Mouse (Mus musculus) liver, embryonic 13.5 days (tissue): ENCODE results near the gene Fastkd2. TPM values are rescaled to one million over a fixed set of nuclear protein-coding genes. Genes with fewer than 3 reads are reported as not detected.

Source experiments
- ATAC-seq: fragments of 200-750 bp; cut with Nextera tagmentation; 2 replicates; pipeline ENCODE4 v1.8.0; 2017; ENCODE audit warnings: low read depth, mild to moderate bottlenecking, moderate number of reproducible peaks, moderate library complexity
- DNase-seq: peaks from one replicate; pipeline ENCODE4 v3.0.0; 2022
- H3K27ac ChIP-seq: fragments of 300-500 bp; sonication (generic); 2 replicates; pipeline ENCODE4 v1.5.1; 2015; ENCODE audit warnings: moderate library complexity, mild to moderate bottlenecking, inconsistent platforms
- H3K27me3 ChIP-seq: fragments of 300-500 bp; sonication (generic); 2 replicates; pipeline ENCODE4 v1.6.1; 2015; ENCODE audit warnings: mild to moderate bottlenecking, inconsistent platforms
- H3K36me3 ChIP-seq: fragments of 300-500 bp; sonication (generic); 2 replicates; pipeline ENCODE4 v1.6.1; 2015; ENCODE audit warnings: mild to moderate bottlenecking, inconsistent platforms
- H3K4me1 ChIP-seq: fragments of 300-500 bp; sonication (generic); replicated peaks from 2 replicates; pipeline ENCODE4 v1.6.1; 2015; ENCODE audit warnings: inconsistent platforms
- H3K4me2 ChIP-seq: fragments of 300-500 bp; sonication (generic); 2 replicates; pipeline ENCODE4 v1.6.1; 2015; ENCODE audit warnings: inconsistent platforms, mild to moderate bottlenecking, moderate library complexity
- H3K4me3 ChIP-seq: fragments of 300-500 bp; sonication (generic); replicated peaks from 2 replicates; pipeline ENCODE4 v1.5.1; 2015; ENCODE audit warnings: mild to moderate bottlenecking, inconsistent platforms
- H3K9ac ChIP-seq: fragments of 300-500 bp; sonication (generic); 2 replicates; pipeline ENCODE4 v1.6.1; 2015; ENCODE audit warnings: mild to moderate bottlenecking, inconsistent platforms
- H3K9me3 ChIP-seq: fragments of 300-500 bp; sonication (generic); replicated peaks from 2 replicates; pipeline ENCODE4 v1.6.1; 2016; ENCODE audit warnings: inconsistent platforms
- WGBS: fragments of 180-500 bp; shearing (Covaris S2); methylation state at CpG from one replicate; pipeline ENCODE4 v1.1.7; 2015; ENCODE audit not compliant: insufficient replicate concordance; 5-methylcytosine and 5-hydroxymethylcytosine counted together
- polyA plus RNA-seq: library from polyadenylated mRNA; unstranded; fragments of >200 nt; fragmentation: Nextera tagmentation; extraction: Ambion mirVana; gene quantifications from 2 replicates; pipeline ENCODE4 v1.2.1, GENCODE M21; 2015

Gene Fastkd2
- polyA plus RNA-seq, 1 experiment from 2014 or later = 53.8 TPM

DNA sequence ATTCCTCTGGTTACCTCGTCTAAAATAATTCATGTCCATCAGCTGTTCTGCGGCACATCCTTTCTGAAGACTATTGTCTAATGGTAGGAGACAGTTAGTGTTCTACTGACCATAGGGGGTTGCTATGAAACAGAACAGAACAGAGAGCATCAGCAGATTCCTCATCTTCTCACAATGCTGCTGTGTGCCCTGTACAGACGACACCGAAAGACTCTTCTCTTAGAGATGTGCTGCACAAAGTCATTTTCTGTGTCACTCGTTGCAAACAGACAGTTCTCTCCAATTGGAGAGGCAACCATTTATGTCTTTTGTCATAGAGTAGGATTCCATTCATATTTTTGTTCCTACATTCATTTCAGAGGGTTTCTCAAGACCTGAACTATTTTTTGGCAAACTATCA is 38.8 kb downstream of the Fastkd2 start, which contains the start of gene 4933402D24Rik:
Gene 4933402D24Rik (minus strand): TSS at position 101 of the 400 bp plus-strand sequence.
- no peaks in the 10 kb centered on the region for H3K4me1 ChIP-seq
- no peak within 1 kb of the TSS for H3K27ac ChIP-seq
- 66% methylated on average over 5 of the region's 5 CpGs for WGBS
- DNase-seq (no peak), ATAC-seq (no peak)
- H3K27me3 ChIP-seq = no peaks in the 10 kb centered on the region
- no peak within 1 kb of the TSS for H3K4me3 ChIP-seq
- H3K9me3 ChIP-seq = no peaks in the 10 kb centered on the region
- no peak within 1 kb of the TSS for H3K4me2 ChIP-seq
- no peak within 1 kb of the TSS for H3K9ac ChIP-seq
- H3K36me3 ChIP-seq = no peaks in the 10 kb centered on the region

GRCm38 (mm10) chr1:63770309-63770708 is 39.9 kb downstream of the Fastkd2 start:
- no peak for ATAC-seq
- Histone ChIP-seq H3K4me3 (no peak overlapping the region), H3K4me1 (no peaks in the 10 kb centered on the region), H3K27ac (no peak overlapping the region), H3K9me3 (no peaks in the 10 kb centered on the region), H3K4me2 (no peak overlapping the region), H3K36me3 (no peaks in the 10 kb centered on the region), H3K9ac (no peak overlapping the region), H3K27me3 (no peaks in the 10 kb centered on the region)
- no peak for DNase-seq
- 78% methylated on average over 7 of the region's 7 CpGs for WGBS

DNA sequence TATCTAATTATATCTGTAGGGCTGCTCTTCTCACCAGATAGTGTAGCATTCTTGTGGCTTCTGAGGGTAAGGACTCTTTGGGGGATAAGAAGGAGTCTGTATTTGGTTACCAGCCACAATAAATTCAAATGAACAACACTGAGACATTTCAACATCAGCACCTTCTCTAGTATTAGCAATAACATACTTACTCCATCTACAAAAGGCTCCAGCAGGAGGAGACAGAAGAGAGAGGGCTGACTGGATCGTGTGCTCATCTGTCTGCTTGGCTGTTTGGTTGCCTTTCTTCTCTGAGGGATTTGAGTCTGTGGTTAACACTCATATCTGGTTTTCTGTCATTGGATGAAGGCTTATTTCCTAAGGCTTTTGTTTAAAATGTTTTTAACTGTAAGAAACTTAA is 46.0 kb downstream of the Fastkd2 start:
- WGBS = 21% methylated on average over 1 of the region's 1 CpGs
- H3K4me2 ChIP-seq = no peak overlapping the region
- no peak for DNase-seq
- no peak overlapping the region for H3K27ac ChIP-seq
- H3K4me3 ChIP-seq = no peak overlapping the region
- no peaks in the 10 kb centered on the region for H3K9me3 ChIP-seq
- H3K4me1 ChIP-seq = no peaks in the 10 kb centered on the region
- H3K9ac ChIP-seq = no peak overlapping the region
- no peaks in the 10 kb centered on the region for H3K36me3 ChIP-seq
- no peaks in the 10 kb centered on the region for H3K27me3 ChIP-seq
- no peak for ATAC-seq

GRCm38 (mm10) chr1:63776902-63777630 is 46.7 kb downstream of the Fastkd2 start:
- H3K9ac ChIP-seq = no peak overlapping the region
- H3K27ac ChIP-seq = no peak overlapping the region
- H3K4me2 ChIP-seq = no peak overlapping the region
- H3K4me1 ChIP-seq = no peaks in the 10 kb centered on the region
- WGBS = 35% methylated on average over 4 of the region's 4 CpGs
- ATAC-seq = no peak
- no peak overlapping the region for H3K4me3 ChIP-seq
- no peak for DNase-seq
- no peaks in the 10 kb centered on the region for H3K36me3 ChIP-seq
- H3K9me3 ChIP-seq = no peaks in the 10 kb centered on the region
- no peaks in the 10 kb centered on the region for H3K27me3 ChIP-seq

- no peak overlapping the region for H3K27ac ChIP-seq
- no peaks in the 10 kb centered on the region for H3K4me1 ChIP-seq
- H3K36me3 ChIP-seq = no peaks in the 10 kb centered on the region
- H3K27me3 ChIP-seq = no peaks in the 10 kb centered on the region
- no peaks in the 10 kb centered on the region for H3K9me3 ChIP-seq
- ATAC-seq (no peak), DNase-seq (no peak)
- no peak overlapping the region for H3K4me2 ChIP-seq
- H3K4me3 ChIP-seq = no peak overlapping the region
- no peak overlapping the region for H3K9ac ChIP-seq
These were observed 63.9 kb downstream of the Fastkd2 start for GRCm38 (mm10) chr1:63794326-63794725.

Other genes starting within 250 kb of the Fastkd2 start
- not detected in 2 replicates for gene Gm39653, start 114.6 kb upstream of the Fastkd2 start, polyA plus RNA-seq
- gene Dytn, start 43.7 kb upstream of the Fastkd2 start, polyA plus RNA-seq = not detected in 2 replicates
- not detected in 2 replicates for gene Mdh1b, start 296 bp upstream of the Fastkd2 start, polyA plus RNA-seq
- not detected in 2 replicates for gene 4933402D24Rik, start 38.7 kb downstream of the Fastkd2 start, polyA plus RNA-seq